Mouse (Mus musculus) common myeloid progenitor, adult 5-6 weeks (primary cell): ENCODE data around the gene Vwce. TPM values are rescaled to one million over a fixed set of nuclear protein-coding genes. Genes with fewer than 3 reads are reported as not detected.

ENCODE experiments used
- ATAC-seq: replicated peaks from 2 replicates; pipeline ENCODE4 v1.8.0; 2016; ENCODE audit warnings: low read depth, mild to moderate bottlenecking, moderate TSS enrichment, inconsistent platforms; ENCODE audit not compliant: poor library complexity, severe bottlenecking
- total RNA-seq: library from RNA; stranded (forward); fragments of 200-1000, 187-1606 nt; gene quantifications from 2 replicates; pipeline ENCODE4 v1.2.3, GENCODE M21; 2017

The Vwce gene
- total RNA-seq = not detected in 2 replicates

GRCm38 (mm10) chr19:10634106-10634871 lies at the start of gene Vwce:
Gene Vwce (plus strand): TSS chr19:10634213.
- peak; percentile 77 for ATAC-seq

GRCm38 (mm10) chr19:10585112-10585511 lies 48.9 kb upstream of the Vwce start:
- no peak for ATAC-seq

- ATAC-seq = peak; percentile 45
Observed at GRCm38 (mm10) chr19:10587231-10587630, 46.8 kb upstream of the Vwce start.

GRCm38 (mm10) chr19:10589127-10589857 lies 44.7 kb upstream of the Vwce start:
- peak; percentile 88 for ATAC-seq

GRCm38 (mm10) chr19:10590301-10590700 lies 43.7 kb upstream of the Vwce start:
- no peak for ATAC-seq

GRCm38 (mm10) chr19:10591659-10592377 lies 42.2 kb upstream of the Vwce start:
- ATAC-seq = no peak

- ATAC-seq = peak; percentile 63
Observed at GRCm38 (mm10) chr19:10598188-10598587, 35.8 kb upstream of the Vwce start.

- ATAC-seq = no peak
Observed at GRCm38 (mm10) chr19:10599648-10600047, 34.4 kb upstream of the Vwce start.

GRCm38 (mm10) chr19:10602247-10602769 lies 31.7 kb upstream of the Vwce start:
- no peak for ATAC-seq

- peak; percentile 59 for ATAC-seq
Observed at GRCm38 (mm10) chr19:10602787-10603186, 31.2 kb upstream of the Vwce start.

GRCm38 (mm10) chr19:10603660-10604523 lies 30.1 kb upstream of the Vwce start:
- no peak for ATAC-seq

GRCm38 (mm10) chr19:10604534-10604933 lies 29.5 kb upstream of the Vwce start:
- no peak for ATAC-seq

GRCm38 (mm10) chr19:10605293-10605900 lies 28.6 kb upstream of the Vwce start, which contains the start of the genes Ddb1 and Tkfc:
Gene Ddb1 (plus strand): TSS chr19:10605327.
Gene Tkfc (minus strand): TSS chr19:10605654.
- ATAC-seq = peak; percentile 92

- ATAC-seq = no peak
Observed at GRCm38 (mm10) chr19:10605901-10606622, 28.0 kb upstream of the Vwce start.

- ATAC-seq = no peak
Observed at GRCm38 (mm10) chr19:10608573-10609240, 25.3 kb upstream of the Vwce start.

- ATAC-seq = peak; percentile 79
Observed at GRCm38 (mm10) chr19:10634872-10635318, 882 bp downstream of the Vwce start.

GRCm38 (mm10) chr19:10637840-10638239 lies 3.8 kb downstream of the Vwce start:
- ATAC-seq = no peak

GRCm38 (mm10) chr19:10640080-10640479 lies 6.1 kb downstream of the Vwce start:
- peak; percentile 67; the same call in 1 of the 2 replicates for ATAC-seq
